Mouse (Mus musculus): ENCODE data around the gene Inpp5a.
A peak's percentile ranks its signal among the peaks of the same experiment; 100 is the strongest.
"Not testable (repeated sequence)": the region's sequence is repeated elsewhere in the genome, so short reads cannot be mapped to it uniquely, and the experiment has no call there.

Gene Inpp5a

GRCm38 (mm10) chr7:139402721-139403120, 13.8 kb downstream of the Inpp5a start:
- no peak for DNase-seq

- DNase-seq, result no peak
These were observed 17.7 kb downstream of the Inpp5a start for GRCm38 (mm10) chr7:139406581-139406980.

- DNase-seq, result no peak
These were observed 19.1 kb downstream of the Inpp5a start for GRCm38 (mm10) chr7:139407966-139408365.

GRCm38 (mm10) chr7:139409903-139410302, 21.0 kb downstream of the Inpp5a start:
- no peak for DNase-seq

DNA sequence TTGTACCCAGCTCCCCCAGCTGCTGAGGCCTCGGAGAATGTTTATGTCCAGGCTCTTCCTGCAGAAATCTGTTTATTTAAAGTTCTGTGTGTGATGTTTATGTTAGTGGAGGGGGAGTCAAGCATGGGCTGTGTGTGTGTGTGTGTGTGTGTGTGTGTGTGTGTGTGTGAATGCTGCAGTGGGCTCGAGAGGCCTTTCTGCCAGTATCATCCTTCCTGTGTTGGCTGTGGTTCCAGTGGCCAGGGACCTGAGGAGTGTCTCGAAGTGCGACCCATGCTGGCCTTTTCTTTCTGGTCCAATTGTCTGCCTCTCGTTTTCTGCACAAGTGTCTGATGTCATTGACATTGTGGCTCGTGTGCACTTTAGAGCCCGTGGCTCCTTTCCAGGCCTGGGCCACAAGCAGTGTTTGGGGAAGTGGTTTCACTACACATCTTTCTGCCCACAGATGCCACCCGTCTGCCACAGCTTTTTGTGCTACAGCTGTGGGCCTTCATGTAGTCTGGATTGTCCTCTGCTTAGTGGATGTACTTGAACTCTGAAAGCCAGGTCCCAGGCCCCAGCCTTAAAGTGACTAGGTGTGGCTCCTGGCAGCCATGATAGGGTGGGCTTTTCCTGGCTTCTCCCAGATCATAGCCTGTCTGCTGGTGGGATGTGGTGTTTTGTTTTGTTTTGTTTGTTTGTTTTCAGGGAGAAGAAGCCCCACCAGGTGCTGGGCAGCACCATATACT, 23.5 kb downstream of the Inpp5a start:
- DNase-seq, result no peak

GRCm38 (mm10) chr7:139413400-139413799, 24.5 kb downstream of the Inpp5a start:
- no peak for DNase-seq

DNA sequence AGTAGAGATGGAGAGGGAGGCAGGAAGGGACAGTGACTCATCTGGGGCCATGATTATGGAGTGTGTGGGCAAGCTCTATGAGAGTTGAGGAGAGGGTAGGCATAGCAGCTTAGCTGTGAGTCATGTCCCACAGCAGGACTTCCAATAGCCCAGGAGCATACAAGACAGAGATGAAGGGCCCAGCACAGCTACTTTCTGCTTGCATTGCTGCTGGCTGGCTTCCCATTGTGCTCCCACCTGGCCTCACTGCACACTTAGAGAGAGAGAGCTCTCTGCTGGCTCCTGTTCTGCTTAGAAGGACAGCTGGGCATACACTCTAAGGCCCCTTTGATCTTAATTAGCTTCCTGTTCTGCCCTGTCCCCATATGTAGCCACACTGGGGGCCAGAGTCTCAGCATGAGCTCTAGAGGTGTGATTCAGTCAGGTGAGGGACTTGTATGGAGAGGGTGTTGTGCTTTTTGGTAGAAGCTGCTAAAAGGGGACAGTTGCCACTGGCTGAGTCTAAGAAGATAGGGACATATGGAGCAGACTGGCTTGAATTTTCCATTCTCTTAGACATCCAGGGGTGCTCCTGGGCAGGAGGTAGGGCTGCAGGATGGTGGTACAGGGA, 26.8 kb downstream of the Inpp5a start:
- DNase-seq, result no peak

DNA sequence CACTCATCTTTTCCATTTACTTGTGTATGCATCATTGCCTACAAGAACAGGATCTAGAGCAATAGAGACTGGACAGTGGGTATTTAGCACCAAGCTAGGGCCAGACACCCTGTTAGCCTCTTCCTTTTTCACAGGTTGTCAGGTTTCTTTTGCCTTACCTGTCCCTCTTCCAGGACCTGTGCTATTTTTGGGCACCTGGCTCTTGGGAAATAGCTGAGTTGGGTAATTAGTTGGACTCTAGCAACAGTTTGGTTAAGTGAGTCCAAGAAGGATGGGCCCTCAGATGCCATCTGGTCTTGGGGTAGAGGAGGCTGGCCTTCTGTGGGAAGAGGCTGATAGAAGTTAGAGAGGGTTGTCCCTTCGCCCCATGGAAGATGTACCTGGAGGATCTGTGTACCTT, 29.5 kb downstream of the Inpp5a start:
- DNase-seq, result no peak

- no peak for DNase-seq
These were observed 33.9 kb downstream of the Inpp5a start for GRCm38 (mm10) chr7:139422827-139423226.

DNA sequence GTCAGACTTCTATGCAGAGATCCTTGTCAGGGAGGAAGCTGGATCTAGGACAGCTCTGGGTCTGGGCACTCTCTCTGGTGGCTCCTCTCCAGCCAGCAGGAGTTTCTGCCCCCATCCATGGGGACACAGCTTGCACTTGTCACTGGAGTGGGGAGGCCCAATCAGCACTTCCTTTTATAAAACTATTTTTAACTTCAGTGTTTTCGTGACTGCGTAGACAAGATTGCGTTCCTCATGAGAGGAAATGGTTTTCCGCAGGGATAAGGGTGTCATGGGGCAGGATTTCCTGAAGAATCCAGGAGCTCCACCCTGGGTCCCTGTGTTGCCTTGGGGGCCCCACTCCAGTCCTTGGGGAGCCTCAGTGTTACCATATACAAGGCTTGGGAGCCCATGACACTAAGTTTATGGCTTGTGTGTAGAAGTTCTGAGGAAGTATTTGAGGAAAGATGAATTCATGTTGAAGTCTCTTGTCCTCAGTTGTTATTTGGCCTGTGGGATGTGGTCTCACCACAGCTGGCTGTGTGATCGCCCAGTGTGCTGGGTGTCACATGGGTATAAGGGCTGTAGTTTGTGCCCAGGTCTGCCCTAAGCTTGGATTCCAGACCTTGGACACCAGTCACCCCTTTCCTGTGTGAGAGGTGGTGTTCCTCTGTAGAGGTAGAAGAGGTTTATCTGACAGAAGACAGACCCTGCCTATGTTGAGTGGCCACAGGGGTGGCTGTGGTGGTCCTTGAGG, 45.4 kb downstream of the Inpp5a start:
- DNase-seq, result no peak

GRCm38 (mm10) chr7:139434931-139435330, 46.0 kb downstream of the Inpp5a start:
- DNase-seq, result not testable (repeated sequence)

DNA sequence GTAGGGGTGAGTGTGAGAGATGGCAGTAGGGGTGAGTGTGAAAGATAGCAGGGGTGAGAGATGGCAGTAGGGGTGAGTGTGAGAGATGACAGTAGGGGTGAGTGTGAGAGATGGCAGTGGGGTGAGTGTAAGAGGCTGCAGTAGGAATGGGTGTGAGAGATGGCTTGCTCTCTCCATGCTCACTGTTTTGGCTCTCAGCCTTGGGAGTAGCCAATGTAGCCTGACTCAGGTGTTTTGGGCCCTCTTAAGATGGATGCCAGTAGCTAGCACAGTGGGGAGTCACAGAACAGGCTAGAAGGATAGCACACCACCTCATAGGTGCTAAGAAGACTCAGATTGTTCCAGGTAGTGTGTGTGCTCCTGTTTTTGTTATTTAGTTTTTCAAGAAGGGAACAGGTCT, 46.8 kb downstream of the Inpp5a start:
- DNase-seq, result no peak

DNA sequence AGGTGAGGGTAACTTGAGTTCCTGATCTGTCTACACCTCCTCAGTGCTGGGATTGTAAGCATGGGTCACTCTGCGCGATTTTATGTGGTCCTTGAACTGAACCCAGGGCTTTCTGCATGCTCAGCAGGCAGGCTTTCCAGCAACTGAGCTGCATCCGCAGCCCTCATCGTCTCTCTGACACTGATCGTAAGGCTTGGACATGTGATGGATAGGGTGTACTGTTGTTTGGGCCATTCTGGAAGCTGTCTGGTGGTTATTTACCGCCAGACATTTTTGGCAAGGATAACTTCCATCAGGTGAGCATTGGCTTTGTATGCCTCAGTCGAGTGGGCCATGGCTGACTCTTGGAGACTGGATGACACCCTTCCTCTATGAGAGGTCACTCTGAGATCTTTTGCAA, 48.0 kb downstream of the Inpp5a start:
- no peak for DNase-seq

DNA sequence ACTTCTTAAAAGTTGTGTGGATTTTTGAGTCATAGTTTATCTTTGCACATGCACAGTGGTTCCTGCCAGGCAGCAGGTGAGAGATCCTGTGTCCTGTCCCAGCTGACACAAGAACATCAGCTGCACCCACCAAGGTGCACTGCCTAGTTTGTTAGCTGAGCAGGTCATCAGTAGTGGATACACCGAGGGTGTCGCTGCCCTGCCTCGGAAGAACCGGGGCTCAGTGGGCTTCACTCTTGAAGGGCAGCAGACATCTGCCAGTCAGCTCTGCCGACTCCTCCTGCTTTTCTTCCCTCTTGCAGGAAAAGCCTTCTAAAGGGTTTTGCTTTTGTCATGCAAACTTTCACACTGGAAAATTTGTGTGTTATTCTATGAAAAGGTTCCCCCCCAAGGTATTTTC, 48.6 kb downstream of the Inpp5a start:
- no peak for DNase-seq

- peak; percentile 73 for DNase-seq
These were observed 49.2 kb downstream of the Inpp5a start for GRCm38 (mm10) chr7:139437926-139438600.

- DNase-seq, result no peak
These were observed 49.7 kb downstream of the Inpp5a start for GRCm38 (mm10) chr7:139438601-139438945.

- no peak for DNase-seq
These were observed 50.1 kb downstream of the Inpp5a start for GRCm38 (mm10) chr7:139439031-139439430.

GRCm38 (mm10) chr7:139439922-139440895, 51.3 kb downstream of the Inpp5a start:
- no peak for DNase-seq

DNA sequence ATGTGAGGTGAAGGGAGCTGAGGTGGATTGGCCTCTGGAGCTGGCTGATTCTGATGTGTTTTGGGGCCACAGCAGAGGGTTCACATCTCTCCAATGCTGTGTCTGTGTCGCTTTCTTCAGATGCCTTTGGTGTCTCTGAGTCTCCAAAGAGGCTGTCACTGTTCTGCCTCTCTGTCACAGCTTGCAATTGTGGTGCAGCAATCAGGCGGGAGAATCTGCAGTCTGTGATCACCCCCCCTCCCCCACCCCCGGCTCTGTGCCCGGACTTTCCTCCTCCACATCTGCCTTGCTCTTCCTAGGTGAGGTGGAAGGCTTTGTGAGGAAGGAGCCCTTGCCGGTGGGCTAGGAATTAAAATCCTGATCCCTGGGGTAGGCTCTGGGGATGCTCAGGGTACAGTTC, 52.1 kb downstream of the Inpp5a start:
- peak; percentile 39 for DNase-seq

GRCm38 (mm10) chr7:139441761-139442211, 52.9 kb downstream of the Inpp5a start:
- no peak for DNase-seq

- DNase-seq, result peak; percentile 61
These were observed 56.7 kb downstream of the Inpp5a start for GRCm38 (mm10) chr7:139445621-139446020.

DNA sequence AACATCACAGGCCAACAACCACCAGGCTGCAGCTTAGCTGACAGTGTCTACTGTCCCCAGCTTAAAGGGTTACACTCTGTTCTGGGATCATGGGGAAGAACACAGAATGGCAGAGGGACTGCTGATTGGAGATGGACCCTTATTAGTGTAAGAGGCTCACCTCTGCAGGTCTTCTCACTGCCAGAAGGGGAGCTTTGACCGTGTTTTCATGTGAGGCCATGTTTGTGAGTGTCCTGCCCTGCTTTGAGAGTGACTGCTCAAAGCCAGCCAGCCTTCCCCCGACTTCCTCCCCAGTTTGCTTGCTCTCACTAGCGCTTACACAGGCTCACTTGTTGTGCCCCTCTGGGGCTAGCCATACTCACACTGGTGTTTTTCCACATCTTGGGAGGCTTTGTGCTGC, 58.5 kb downstream of the Inpp5a start:
- DNase-seq, result no peak

Measured in retina, postnatal 1 day (tissue).